Mouse (Mus musculus) erythroblast, embryonic 14.5 days (primary cell): Measurements from ENCODE around the gene Hc. TPM values are rescaled to one million over a fixed set of nuclear protein-coding genes. Genes with fewer than 3 reads are reported as not detected.

Experiments used
- H3K27me3 ChIP-seq: 2 replicates; pipeline ENCODE4 v1.6.1; 2012; ENCODE audit warnings: inconsistent platforms; ENCODE audit not compliant: control insufficient read depth
- H3K36me3 ChIP-seq: 2 replicates; pipeline ENCODE4 v1.6.1; 2012; ENCODE audit warnings: mild to moderate bottlenecking, inconsistent platforms; ENCODE audit not compliant: control insufficient read depth
- H3K4me1 ChIP-seq: 2 replicates; pipeline ENCODE4 v1.6.1; 2012; ENCODE audit warnings: inconsistent platforms; ENCODE audit not compliant: control insufficient read depth
- H3K4me3 ChIP-seq: replicated peaks from 2 replicates; pipeline ENCODE3; 2012; ENCODE audit warnings: moderate library complexity, mild to moderate bottlenecking, inconsistent platforms
- H3K9me3 ChIP-seq: 2 replicates; pipeline ENCODE4 v1.6.1; 2012; ENCODE audit warnings: low read length, inconsistent platforms, mixed read lengths; ENCODE audit not compliant: control insufficient read depth
- GATA1 ChIP-seq: IDR thresholded peaks from 2 replicates; pipeline ENCODE4 v1.6.1; 2012; ENCODE audit warnings: low read length, inconsistent platforms, mixed read lengths
- TAL1 ChIP-seq: IDR thresholded peaks from 3 replicates; pipeline ENCODE4 v1.6.1; 2012; ENCODE audit warnings: low read length, inconsistent platforms, mixed read lengths
- polyA plus RNA-seq: library from polyadenylated mRNA; stranded (reverse); fragments of >175 nt; gene quantifications from 2 replicates; pipeline ENCODE4 v1.2.3, GENCODE M21; 2012

Gene Hc
- polyA plus RNA-seq, 1 experiment = not detected

DNA sequence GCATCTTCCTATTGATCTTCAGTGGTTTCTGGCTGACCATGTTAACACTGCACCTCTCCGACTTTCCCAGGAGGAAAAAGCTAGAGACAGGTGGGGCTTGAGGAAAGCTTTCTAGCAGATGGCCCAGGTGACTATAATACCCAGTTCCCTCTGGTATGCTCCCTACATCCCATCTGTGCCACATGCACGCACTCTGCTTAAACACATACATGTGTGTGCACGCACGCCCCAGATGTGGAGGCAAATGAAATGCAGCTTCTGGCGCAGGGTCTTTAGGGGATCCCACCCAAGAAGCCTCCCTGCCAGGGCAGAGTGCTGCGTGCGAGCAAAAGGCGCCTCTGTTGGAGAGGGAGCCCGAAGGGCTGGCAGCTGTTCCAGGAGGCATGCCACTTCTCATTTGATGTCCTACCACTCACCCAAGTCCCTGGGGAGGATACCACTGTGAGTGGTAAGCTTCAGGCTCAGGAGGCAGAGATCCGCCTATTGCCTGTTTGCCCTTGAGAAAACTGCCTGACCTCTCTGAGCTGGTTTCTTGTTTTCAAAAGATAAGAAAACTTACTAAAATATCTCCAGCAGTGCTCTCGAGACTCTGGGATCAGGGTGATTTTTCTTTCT lies 120.1 kb downstream of the Hc start:
- Histone ChIP-seq H3K9me3 (no peaks in the 10 kb centered on the region), H3K4me3 (no peak overlapping the region), H3K4me1 (no peaks in the 10 kb centered on the region; the same call in 1 of the 2 replicates), H3K27me3 (peaks cover 18% of the 10 kb centered on the region), H3K36me3 (no peaks in the 10 kb centered on the region)
- TF ChIP-seq GATA1 (no peak), TAL1 (no peak)

DNA sequence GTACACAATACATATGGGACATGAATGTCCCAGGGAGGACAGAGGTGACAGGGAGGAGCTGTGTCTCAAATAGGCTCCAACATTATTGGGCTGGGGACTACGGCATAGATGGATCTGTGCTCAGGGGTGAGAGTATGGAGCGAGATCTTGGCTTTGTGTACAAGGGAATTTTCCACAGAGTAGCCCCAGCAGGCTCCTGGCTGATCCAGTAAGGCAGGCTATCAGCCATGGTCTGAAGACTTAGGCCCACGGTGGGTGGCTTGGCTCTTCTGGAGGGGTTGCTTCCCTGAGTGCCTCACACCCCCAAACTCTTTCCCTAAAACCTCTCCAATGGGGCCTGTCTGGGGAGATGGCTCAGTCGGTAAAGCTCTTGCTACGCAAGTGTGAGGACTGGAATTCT lies 121.0 kb downstream of the Hc start:
- Histone ChIP-seq H3K27me3 (peaks cover 18% of the 10 kb centered on the region), H3K4me1 (no peaks in the 10 kb centered on the region; the same call in 1 of the 2 replicates), H3K36me3 (no peaks in the 10 kb centered on the region), H3K4me3 (no peak overlapping the region), H3K9me3 (no peaks in the 10 kb centered on the region)
- TF ChIP-seq TAL1 (no peak), GATA1 (no peak)

DNA sequence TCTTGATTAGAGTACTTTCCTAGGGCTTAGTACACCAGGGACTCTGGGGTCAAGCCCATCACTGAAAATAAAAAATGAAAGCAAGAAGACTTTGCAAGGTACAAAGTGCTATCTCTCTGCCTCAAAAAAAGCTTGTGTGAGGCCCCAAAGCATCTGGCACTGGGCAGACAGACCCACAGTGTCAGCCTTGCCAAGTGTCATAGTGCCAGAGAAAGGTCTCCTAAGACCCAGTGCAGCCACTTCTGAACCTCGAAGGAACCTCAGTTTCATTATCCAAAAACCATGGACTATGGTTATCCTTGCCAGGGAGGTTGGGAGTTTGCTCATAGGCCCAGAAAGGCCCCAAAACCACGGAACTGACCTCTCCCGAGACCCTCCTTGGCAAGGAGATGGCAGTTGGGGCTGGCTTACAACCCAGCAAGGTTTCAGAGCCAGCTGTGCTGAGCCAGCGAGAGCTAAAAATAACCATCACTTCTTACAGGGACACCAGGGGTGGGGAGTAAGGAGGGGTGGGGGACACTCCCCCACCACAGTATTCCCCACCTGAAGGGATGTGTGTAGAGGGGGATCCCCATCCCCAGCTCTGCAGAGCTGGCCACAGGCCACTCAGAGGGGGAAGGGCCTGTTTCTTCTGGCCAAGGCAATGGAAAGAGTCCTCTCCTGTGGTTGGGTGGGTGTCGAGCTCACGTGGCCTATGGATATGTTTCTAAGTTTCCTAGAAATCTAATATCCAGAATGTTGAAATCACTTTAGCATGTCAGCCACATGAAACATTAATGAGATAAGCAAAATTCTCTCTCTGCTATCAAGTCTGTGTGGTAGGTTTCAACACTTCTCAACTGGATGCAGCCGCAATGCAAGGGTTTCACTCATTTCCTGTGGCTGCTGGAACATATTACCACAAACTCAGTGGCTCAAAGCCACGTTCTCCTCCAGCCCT lies 122.7 kb downstream of the Hc start:
- H3K36me3 ChIP-seq = no peaks in the 10 kb centered on the region
- no peak overlapping the region for H3K4me3 ChIP-seq
- no peak for TF ChIP-seq TAL1
- no peak for TF ChIP-seq GATA1
- H3K4me1 ChIP-seq = no peaks in the 10 kb centered on the region
- no peaks in the 10 kb centered on the region for H3K9me3 ChIP-seq
- peaks cover 18% of the 10 kb centered on the region for H3K27me3 ChIP-seq

DNA sequence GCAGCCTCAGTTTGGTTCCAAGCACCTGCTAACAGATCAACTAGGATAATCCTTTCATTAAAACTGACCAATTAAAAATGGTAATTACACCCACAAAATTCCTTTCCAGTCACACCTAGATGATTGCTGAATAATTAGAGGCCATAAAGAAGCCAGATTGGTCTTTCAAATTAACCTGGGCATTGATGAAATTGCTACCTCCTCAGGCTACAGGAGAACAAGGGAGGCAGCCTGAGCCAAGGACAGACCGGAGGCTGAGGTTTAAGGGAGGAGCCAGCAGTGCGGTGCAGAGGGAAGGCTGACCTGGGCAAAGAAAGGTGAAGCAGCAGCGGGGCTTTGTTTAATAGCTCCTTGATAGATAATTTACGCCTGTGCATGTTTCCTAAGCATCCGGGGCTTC lies 123.8 kb downstream of the Hc start:
- Histone ChIP-seq H3K4me1 (no peaks in the 10 kb centered on the region), H3K27me3 (peaks cover 18% of the 10 kb centered on the region), H3K36me3 (no peaks in the 10 kb centered on the region), H3K9me3 (no peaks in the 10 kb centered on the region), H3K4me3 (no peak overlapping the region)
- TF ChIP-seq TAL1 (no peak), GATA1 (no peak)

Other genes with a start within 250 kb of the Hc start
- 3.9 and 5.1 TPM in 2 replicates for gene Fbxw2, start 235.1 kb downstream of the Hc start, polyA plus RNA-seq
- gene Gm34653, start 228.4 kb downstream of the Hc start, polyA plus RNA-seq = not detected in 2 replicates
- gene Cutal, start 187.0 kb downstream of the Hc start, polyA plus RNA-seq = not detected in 2 replicates
- gene Psmd5, start 186.5 kb downstream of the Hc start, polyA plus RNA-seq = 0.80 and 1.2 TPM in 2 replicates
- 1.8 and 2.1 TPM in 2 replicates for gene Phf19, start 147.4 kb downstream of the Hc start, polyA plus RNA-seq
- gene Traf1, start 99.7 kb downstream of the Hc start, polyA plus RNA-seq = not detected in 2 replicates
- gene AI182371, start 40.1 kb upstream of the Hc start, polyA plus RNA-seq = not detected in 2 replicates
- gene Cntrl, start 48.1 kb upstream of the Hc start, polyA plus RNA-seq = 0.63 and 0.89 TPM in 2 replicates
- gene Rab14, start 139.7 kb upstream of the Hc start, polyA plus RNA-seq = 44.7 and 50.9 TPM in 2 replicates
- 0.36 and 0.62 TPM in 2 replicates for gene Gsn, start 194.9 kb upstream of the Hc start, polyA plus RNA-seq